9 mouse cellular contexts compared by ENCODE assay signal in genomic region chr7:118976414-118977166, GRCm38 (mm10). TPM values are rescaled to one million over a fixed set of nuclear protein-coding genes. Genes with fewer than 3 reads are reported as not detected.
DNase-seq lines count a peak whose midpoint lies in the region; ATAC-seq lines count a peak whose summit lies in the region.
"Had no signal": no experiment of that assay in that cellular context is flagged by ENCODE, and none has a peak within 500 bp of the region (broad histone marks: within the 10 kb centered on the region; RNA-seq: fewer than 3 reads in every experiment).

No protein-coding gene starts in this region.

- H3K27ac ChIP-seq in forebrain, embryonic 11.5 days (ENCODE audit: low read depth, low read length), result no peak overlapping the region; the same call in 1 of the 2 replicates
- peak overlapping the region; percentile 58 for H3K27ac ChIP-seq in heart, embryonic 16.5 days (ENCODE audit: low read length)
- H3K27ac ChIP-seq in midbrain, embryonic 16.5 days (ENCODE audit: low read length), result peak overlapping the region; percentile 58

- H3K4me3 ChIP-seq in forebrain, embryonic 11.5 days (ENCODE audit: low read depth, low read length), result no peak overlapping the region
- no peak overlapping the region for H3K4me3 ChIP-seq in heart, embryonic 16.5 days (ENCODE audit: low read length)
- peak overlapping the region; percentile 2; the same call in 1 of the 2 replicates for H3K4me3 ChIP-seq in midbrain, embryonic 16.5 days (ENCODE audit: low read depth, low read length)
- H3K4me3 ChIP-seq: erythroblast, embryonic 14.5 days had no signal

- H3K36me3 ChIP-seq in forebrain, embryonic 11.5 days (ENCODE audit: control insufficient read depth, insufficient read depth, low read length), result peaks cover 10% of the 10 kb centered on the region
- peaks cover 14% of the 10 kb centered on the region for H3K36me3 ChIP-seq in heart, embryonic 16.5 days (ENCODE audit: control insufficient read depth, insufficient read depth)
- no peaks in the 10 kb centered on the region for H3K36me3 ChIP-seq in midbrain, embryonic 16.5 days (ENCODE audit: control insufficient read depth, insufficient read depth, low read length)

- H3K27me3 ChIP-seq in forebrain, embryonic 11.5 days (ENCODE audit: control insufficient read depth, insufficient read depth, low read length), result no peaks in the 10 kb centered on the region
- no peaks in the 10 kb centered on the region for H3K27me3 ChIP-seq in heart, embryonic 16.5 days (ENCODE audit: control insufficient read depth, insufficient read depth, low read length)
- H3K27me3 ChIP-seq in midbrain, embryonic 16.5 days (ENCODE audit: control insufficient read depth, insufficient read depth, low read depth, low read length), result no peaks in the 10 kb centered on the region

- peak; percentile 70 for ATAC-seq in forebrain, embryonic 11.5 days (replicated peaks; ENCODE audit: low FRiP score)
- ATAC-seq in heart, embryonic 16.5 days (replicated peaks; ENCODE audit: extremely low read depth, insufficient read depth, low FRiP score), result peak; percentile 70
- peak; percentile 53 for ATAC-seq in midbrain, embryonic 16.5 days

- H3K9ac ChIP-seq in forebrain, embryonic 11.5 days (ENCODE audit: low read length), result no peak overlapping the region
- no peak overlapping the region for H3K9ac ChIP-seq in heart, embryonic 16.5 days (ENCODE audit: low read length)
- H3K9ac ChIP-seq in midbrain, embryonic 16.5 days (ENCODE audit: low read depth, low read length), result 0 out of 2 replicates have a peak overlapping the region, but pooled peaks have one; percentile 5

- H3K4me2 ChIP-seq in forebrain, embryonic 11.5 days (ENCODE audit: low read depth, low read length, severe bottlenecking), result 0 out of 2 replicates have a peak overlapping the region, but pooled peaks have one; percentile 15
- peak overlapping the region; percentile 27; the same call in 1 of the 2 replicates for H3K4me2 ChIP-seq in heart, embryonic 16.5 days (ENCODE audit: low read depth, low read length)
- peak overlapping the region; percentile 25 for H3K4me2 ChIP-seq in midbrain, embryonic 16.5 days (ENCODE audit: low read length)

- peak; percentile 56 to 62 for DNase-seq in cerebellum, adult 18-20 months
- no peak for DNase-seq in cerebellum, adult 8-10 months
- peak; percentile 87 for DNase-seq in Muller cell, postnatal 12 days (ENCODE audit: inconsistent ontology term)
- no peak for DNase-seq in forebrain, embryonic 11.5 days (ENCODE audit: low spot score)
- DNase-seq in left cerebral cortex, adult 11 months (ENCODE audit: low spot score), result peak; percentile 57
- DNase-seq in MN1 (ENCODE audit: low spot score), result no peak

- H3K9me3 ChIP-seq in forebrain, embryonic 11.5 days (ENCODE audit: control insufficient read depth, low read length), result no peaks in the 10 kb centered on the region
- H3K9me3 ChIP-seq in heart, embryonic 16.5 days (replicated peaks; ENCODE audit: control insufficient read depth, low read length), result no peaks in the 10 kb centered on the region
- no peaks in the 10 kb centered on the region for H3K9me3 ChIP-seq in midbrain, embryonic 16.5 days (replicated peaks; ENCODE audit: control insufficient read depth, low read length, poor library complexity, severe bottlenecking)

- H3K4me1 ChIP-seq in forebrain, embryonic 11.5 days (replicated peaks; ENCODE audit: control insufficient read depth, insufficient read depth, low read length), result peaks cover 11% of the 10 kb centered on the region; the same call in 1 of the 2 replicates
- peaks cover 26% of the 10 kb centered on the region for H3K4me1 ChIP-seq in heart, embryonic 16.5 days (ENCODE audit: control insufficient read depth, insufficient read depth, low read length)
- H3K4me1 ChIP-seq in midbrain, embryonic 16.5 days (ENCODE audit: control insufficient read depth, insufficient read depth, low read length), result peaks cover 4% of the 10 kb centered on the region

- WGBS in forebrain, embryonic 11.5 days, result 30% methylated on average over 14 of the region's 14 CpGs
- WGBS in heart, embryonic 16.5 days, result 26% methylated on average over 14 of the region's 14 CpGs
- 20% methylated on average over 14 of the region's 14 CpGs for WGBS in midbrain, embryonic 16.5 days

RNA-seq across cellular contexts. Expression of gene Gprc5b, which starts 18.4 kb away (rescaled TPM):
- polyA plus RNA-seq in forebrain, embryonic 11.5 days (2014; fragmentation: Nextera tagmentation; extraction: Ambion mirVana), result 18.1 and 19.8 TPM in 2 replicates
- 5.3 and 5.8 TPM in 2 replicates for polyA plus RNA-seq in heart, embryonic 16.5 days (2015; fragmentation: Nextera tagmentation; extraction: Ambion mirVana)
- 2.9 and 3.1 TPM in 2 replicates for polyA plus RNA-seq in midbrain, embryonic 16.5 days (2015; fragmentation: Nextera tagmentation; extraction: Ambion mirVana)

Comparison
In these comparisons a context has a peak if more than half of its experiments do, and no peak if none do; other contexts are left out.
1. DNase-seq: peak in cerebellum, adult 18-20 months (2 of 2), Muller cell, postnatal 12 days (single experiment) and left cerebral cortex, adult 11 months (single experiment); none in cerebellum, adult 8-10 months (single experiment), forebrain, embryonic 11.5 days (single experiment) and MN1 (single experiment).
2. Peak in every context shown above with its lines, with median percentiles within 50 percentile points of each other: ATAC-seq and H3K4me2 ChIP-seq.